Mouse (Mus musculus) retina, postnatal 7 days (tissue): ENCODE data around the gene Nfat5.

ENCODE experiments used
- DNase-seq: peaks from one replicate; pipeline ENCODE4 v3.0.0-alpha.2; 2012; ENCODE audit warnings: low read depth, low spot score

Nfat5 gene

GRCm38 (mm10) chr8:107396106-107396670 is 102.9 kb downstream of the Nfat5 start:
- DNase-seq, result no peak

GRCm38 (mm10) chr8:107397665-107398064 is 104.4 kb downstream of the Nfat5 start:
- no peak for DNase-seq

GRCm38 (mm10) chr8:107399495-107399894 is 106.2 kb downstream of the Nfat5 start:
- DNase-seq, result no peak

- no peak for DNase-seq
Measured at GRCm38 (mm10) chr8:107401866-107402265, 108.6 kb downstream of the Nfat5 start.

GRCm38 (mm10) chr8:107403038-107403781 is 109.9 kb downstream of the Nfat5 start, which contains the start of gene Nqo1:
TSS of gene Nqo1 (minus strand) at chr8:107403206.
- peak; percentile 36 for DNase-seq

GRCm38 (mm10) chr8:107404057-107404456 is 110.8 kb downstream of the Nfat5 start:
- no peak for DNase-seq

- no peak for DNase-seq
Measured at GRCm38 (mm10) chr8:107405935-107406334, 112.7 kb downstream of the Nfat5 start.

- peak; percentile 27 for DNase-seq
Measured at GRCm38 (mm10) chr8:107411391-107411790, 118.1 kb downstream of the Nfat5 start.

GRCm38 (mm10) chr8:107412552-107412951 is 119.3 kb downstream of the Nfat5 start:
- DNase-seq, result no peak

GRCm38 (mm10) chr8:107413881-107414280 is 120.6 kb downstream of the Nfat5 start:
- DNase-seq, result no peak

- DNase-seq, result no peak
Measured at GRCm38 (mm10) chr8:107417001-107417400, 123.7 kb downstream of the Nfat5 start.

GRCm38 (mm10) chr8:107424176-107424575 is 130.9 kb downstream of the Nfat5 start:
- DNase-seq, result no peak

- DNase-seq, result peak; percentile 92
Measured at GRCm38 (mm10) chr8:107424597-107425229, 131.4 kb downstream of the Nfat5 start, which contains the start of gene Nob1. TSS of gene Nob1 (minus strand) at chr8:107425051.

- no peak for DNase-seq
Measured at GRCm38 (mm10) chr8:107425230-107425597, 131.9 kb downstream of the Nfat5 start.
